Mouse (Mus musculus): ENCODE measurements around the gene AI593442.

GRCm38 (mm10) chr9:52728806-52729205 lies 49.2 kb upstream of the AI593442 start:
- TF ChIP-seq CTCF (IDR thresholded peaks at IDR 0.05; ENCODE audit: extremely low read depth, insufficient read depth, low read length) (no peak), POLR2A (IDR thresholded peaks at IDR 0.05; ENCODE audit: extremely low read depth, insufficient read depth, low read length) (no peak)
